Mouse (Mus musculus) C2C12 (cell line): ENCODE measurements around the gene Nkd2.

Source experiments
- CTCF ChIP-seq: IDR thresholded peaks from one replicate; pipeline ENCODE4 v1.5.1; 2011; ENCODE audit not compliant: control insufficient read depth, insufficient read depth, insufficient read length
- FOSL1 ChIP-seq: IDR thresholded peaks from one replicate; pipeline ENCODE4 v1.8.0; 2011; ENCODE audit warnings: mild to moderate bottlenecking, low read length; ENCODE audit not compliant: poor library complexity, insufficient read depth, severe bottlenecking
- MYOG ChIP-seq: IDR thresholded peaks from one replicate; pipeline ENCODE4 v1.6.1; 2011; ENCODE audit not compliant: control insufficient read depth, insufficient read length; ENCODE audit errors: extremely low read depth

DNA sequence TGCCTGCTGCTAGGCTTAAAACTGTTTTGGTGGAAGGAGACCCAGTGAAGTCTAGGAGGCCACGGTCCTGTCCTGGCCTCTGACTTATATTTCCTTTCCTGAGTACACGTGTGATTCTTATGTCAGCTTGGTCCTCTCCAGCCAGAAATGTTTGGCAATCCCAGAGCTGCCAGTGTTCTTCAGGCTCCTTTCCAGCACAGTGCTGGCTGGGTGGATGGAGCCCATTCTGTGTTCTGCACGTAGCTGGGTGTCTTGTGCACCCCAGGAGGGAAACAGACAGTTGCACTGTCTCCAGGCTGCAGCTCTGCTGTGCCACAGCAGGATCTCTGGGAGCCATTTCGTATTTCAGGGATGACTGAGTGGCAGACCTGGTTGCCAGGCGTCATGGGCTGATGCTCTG, 48.3 kb downstream of the Nkd2 start:
- no peak for TF ChIP-seq FOSL1
- TF ChIP-seq MYOG: no peak
- no peak for TF ChIP-seq CTCF
